Mouse (Mus musculus) forebrain, embryonic 10.5 days (tissue): Measurements from ENCODE around the gene Gfy. TPM values are rescaled to one million over a fixed set of nuclear protein-coding genes. Genes with fewer than 3 reads are reported as not detected.

Source experiments
- DNase-seq: peaks from one replicate; pipeline ENCODE4 v3.0.0-alpha.2; 2017; ENCODE audit warnings: low spot score; ENCODE audit errors: extremely low spot score
- H3K27ac ChIP-seq: fragments of 300-500 bp; sonication (generic); 2 replicates; pipeline ENCODE4 v1.5.1; 2016; ENCODE audit warnings: mild to moderate bottlenecking
- H3K27me3 ChIP-seq: fragments of 300-500 bp; sonication (generic); 2 replicates; pipeline ENCODE4 v1.6.1; 2016; ENCODE audit warnings: mild to moderate bottlenecking; ENCODE audit not compliant: poor library complexity, severe bottlenecking
- H3K36me3 ChIP-seq: fragments of 300-500 bp; sonication (generic); replicated peaks from 2 replicates; pipeline ENCODE4 v1.6.1; 2016; ENCODE audit warnings: mild to moderate bottlenecking, moderate library complexity
- H3K4me1 ChIP-seq: fragments of 300-500 bp; sonication (generic); 2 replicates; pipeline ENCODE4 v1.6.1; 2016
- H3K4me3 ChIP-seq: fragments of 300-500 bp; sonication (generic); 2 replicates; pipeline ENCODE4 v1.5.1; 2016; ENCODE audit warnings: mild to moderate bottlenecking, moderate library complexity
- H3K9me3 ChIP-seq: fragments of 300-500 bp; sonication (generic); 2 replicates; pipeline ENCODE4 v1.6.1; 2016; ENCODE audit warnings: mild to moderate bottlenecking, moderate library complexity
- whole genome bisulfite sequencing: fragments of 180-500 bp; shearing (Covaris S2); methylation state at CpG from one replicate; pipeline ENCODE4 v1.1.7; 2016; 5-methylcytosine and 5-hydroxymethylcytosine counted together
- polyA plus RNA-seq: library from polyadenylated mRNA; unstranded; fragments of >200 nt; fragmentation: Nextera tagmentation; extraction: Ambion mirVana; gene quantifications from 2 replicates; pipeline ENCODE4 v1.2.1, GENCODE M21; 2016

The Gfy gene
- polyA plus RNA-seq, 1 experiment from 2014 or later: 0.15 TPM

- H3K9me3 ChIP-seq: no peaks in the 10 kb centered on the region
- H3K36me3 ChIP-seq: no peaks in the 10 kb centered on the region
- H3K4me3 ChIP-seq: no peak overlapping the region
- peaks cover 44% of the 10 kb centered on the region for H3K4me1 ChIP-seq
- DNase-seq: no peak
- H3K27ac ChIP-seq: no peak overlapping the region
- H3K27me3 ChIP-seq: peaks cover 83% of the 10 kb centered on the region
- 92% methylated on average over 6 of the region's 6 CpGs for WGBS
Observed at GRCm38 (mm10) chr7:45190186-45190585, 10.8 kb upstream of the Gfy start.

- peaks cover 42% of the 10 kb centered on the region for H3K4me1 ChIP-seq
- no peak overlapping the region for H3K27ac ChIP-seq
- 64% methylated on average over 16 of the region's 16 CpGs for WGBS
- peaks cover 89% of the 10 kb centered on the region for H3K27me3 ChIP-seq
- no peaks in the 10 kb centered on the region for H3K9me3 ChIP-seq
- no peak for DNase-seq
- H3K36me3 ChIP-seq: no peaks in the 10 kb centered on the region
- H3K4me3 ChIP-seq: no peak overlapping the region
Observed at GRCm38 (mm10) chr7:45189600-45189999, 10.2 kb upstream of the Gfy start.

GRCm38 (mm10) chr7:45185921-45186320 lies 6.6 kb upstream of the Gfy start:
- H3K27me3 ChIP-seq: peaks cover 100% of the 10 kb centered on the region

GRCm38 (mm10) chr7:45183672-45184071 lies 4.3 kb upstream of the Gfy start:
- H3K36me3 ChIP-seq: no peaks in the 10 kb centered on the region
- no peak for DNase-seq
- H3K9me3 ChIP-seq: no peaks in the 10 kb centered on the region
- peaks cover 100% of the 10 kb centered on the region for H3K27me3 ChIP-seq
- no peak overlapping the region for H3K4me3 ChIP-seq
- peaks cover 42% of the 10 kb centered on the region for H3K4me1 ChIP-seq
- WGBS: 67% methylated on average over 7 of the region's 7 CpGs
- H3K27ac ChIP-seq: no peak overlapping the region

More at GRCm38 (mm10) chr7:45185921-45186320, 6.6 kb upstream of the Gfy start:
- Histone ChIP-seq H3K9me3 (no peaks in the 10 kb centered on the region), H3K4me1 (peaks cover 36% of the 10 kb centered on the region), H3K27ac (no peak overlapping the region), H3K36me3 (no peaks in the 10 kb centered on the region), H3K4me3 (no peak overlapping the region)
- WGBS: 67% methylated on average over 7 of the region's 7 CpGs
- DNase-seq: no peak

GRCm38 (mm10) chr7:45182606-45183005 lies 3.2 kb upstream of the Gfy start:
- no peak for DNase-seq
- Histone ChIP-seq H3K4me1 (peaks cover 42% of the 10 kb centered on the region), H3K27ac (no peak overlapping the region), H3K4me3 (peak overlapping the region; percentile 45), H3K9me3 (no peaks in the 10 kb centered on the region), H3K27me3 (peaks cover 100% of the 10 kb centered on the region), H3K36me3 (no peaks in the 10 kb centered on the region)
- 17% methylated on average over 11 of the region's 11 CpGs for WGBS

GRCm38 (mm10) chr7:45182199-45182601 lies 2.8 kb upstream of the Gfy start:
- H3K36me3 ChIP-seq: no peaks in the 10 kb centered on the region
- peaks cover 42% of the 10 kb centered on the region for H3K4me1 ChIP-seq
- WGBS: 0% methylated on average over 34 of the region's 34 CpGs
- H3K4me3 ChIP-seq: peak overlapping the region; percentile 45
- peak; percentile 84 for DNase-seq
- peaks cover 100% of the 10 kb centered on the region for H3K27me3 ChIP-seq
- no peaks in the 10 kb centered on the region for H3K9me3 ChIP-seq
- no peak overlapping the region for H3K27ac ChIP-seq

- Histone ChIP-seq H3K27ac (no peak overlapping the region), H3K4me1 (peaks cover 46% of the 10 kb centered on the region), H3K36me3 (no peaks in the 10 kb centered on the region), H3K9me3 (no peaks in the 10 kb centered on the region), H3K4me3 (peak overlapping the region; percentile 45), H3K27me3 (peaks cover 100% of the 10 kb centered on the region)
- 3% methylated on average over 35 of the region's 35 CpGs for WGBS
- DNase-seq: no peak
Observed at GRCm38 (mm10) chr7:45181540-45181939, 2.2 kb upstream of the Gfy start.

- no peaks in the 10 kb centered on the region for H3K36me3 ChIP-seq
- H3K27ac ChIP-seq: no peak within 1 kb of the TSS
- no peaks in the 10 kb centered on the region for H3K9me3 ChIP-seq
- H3K4me3 ChIP-seq: peak within 1 kb of the TSS; percentile 45
- DNase-seq: no peak
- H3K4me1 ChIP-seq: peaks cover 46% of the 10 kb centered on the region
- H3K27me3 ChIP-seq: peaks cover 100% of the 10 kb centered on the region
- 19% methylated on average over 20 of the region's 20 CpGs for WGBS
Observed at GRCm38 (mm10) chr7:45180896-45181477, 1.6 kb upstream of the Gfy start, which contains the start of gene Pth2. TSS of gene Pth2 (plus strand) at chr7:45180995.

- peaks cover 99% of the 10 kb centered on the region for H3K27me3 ChIP-seq
- peaks cover 56% of the 10 kb centered on the region for H3K4me1 ChIP-seq
- 21% methylated on average over 7 of the region's 7 CpGs for whole genome bisulfite sequencing
Observed at GRCm38 (mm10) chr7:45178550-45178949, 819 bp downstream of the Gfy start.

GRCm38 (mm10) chr7:45176356-45176755 lies 3.0 kb downstream of the Gfy start:
- DNase-seq: no peak
- 2% methylated on average over 31 of the region's 31 CpGs for WGBS
- H3K27me3 ChIP-seq: peaks cover 98% of the 10 kb centered on the region
- peaks cover 38% of the 10 kb centered on the region for H3K4me1 ChIP-seq
- peaks cover 11% of the 10 kb centered on the region; the same call in 1 of the 2 replicates for H3K9me3 ChIP-seq
- H3K36me3 ChIP-seq: no peaks in the 10 kb centered on the region
- no peak overlapping the region for H3K27ac ChIP-seq
- peak overlapping the region; percentile 40 for H3K4me3 ChIP-seq

More at GRCm38 (mm10) chr7:45178550-45178949, 819 bp downstream of the Gfy start:
- H3K9me3 ChIP-seq: no peaks in the 10 kb centered on the region
- H3K27ac ChIP-seq: no peak overlapping the region
- no peak for DNase-seq
- H3K36me3 ChIP-seq: no peaks in the 10 kb centered on the region
- no peak overlapping the region for H3K4me3 ChIP-seq

GRCm38 (mm10) chr7:45175929-45176328 lies 3.4 kb downstream of the Gfy start:
- Histone ChIP-seq H3K27ac (no peak overlapping the region), H3K36me3 (no peaks in the 10 kb centered on the region)

GRCm38 (mm10) chr7:45175398-45175797 lies 4.0 kb downstream of the Gfy start:
- Histone ChIP-seq H3K4me3 (peak overlapping the region; percentile 40; the same call in 1 of the 2 replicates), H3K27ac (no peak overlapping the region), H3K4me1 (peaks cover 29% of the 10 kb centered on the region), H3K27me3 (peaks cover 98% of the 10 kb centered on the region), H3K36me3 (no peaks in the 10 kb centered on the region), H3K9me3 (peaks cover 16% of the 10 kb centered on the region)
- 4% methylated on average over 13 of the region's 13 CpGs for WGBS
- DNase-seq: no peak

More at GRCm38 (mm10) chr7:45175929-45176328, 3.4 kb downstream of the Gfy start:
- peaks cover 11% of the 10 kb centered on the region; the same call in 1 of the 2 replicates for H3K9me3 ChIP-seq
- H3K27me3 ChIP-seq: peaks cover 98% of the 10 kb centered on the region
- H3K4me1 ChIP-seq: peaks cover 34% of the 10 kb centered on the region
- WGBS: under 1% methylated on average over 23 of the region's 23 CpGs
- peak overlapping the region; percentile 40 for H3K4me3 ChIP-seq
- DNase-seq: no peak

- no peaks in the 10 kb centered on the region for H3K36me3 ChIP-seq
- H3K4me1 ChIP-seq: peaks cover 27% of the 10 kb centered on the region
- peak overlapping the region; percentile 44; the same call in 1 of the 2 replicates for H3K27ac ChIP-seq
- DNase-seq: peak; percentile 43
- peak overlapping the region; percentile 40 for H3K4me3 ChIP-seq
- H3K27me3 ChIP-seq: peaks cover 98% of the 10 kb centered on the region
- 2% methylated on average over 29 of the region's 29 CpGs for WGBS
- peaks cover 23% of the 10 kb centered on the region for H3K9me3 ChIP-seq
Observed at GRCm38 (mm10) chr7:45174567-45175280, 4.6 kb downstream of the Gfy start.
